Mouse (Mus musculus) lung, postnatal 0 days (tissue): ENCODE data around the gene Fam92b.

ENCODE experiments used
- CTCF ChIP-seq: IDR thresholded peaks from 2 replicates; pipeline ENCODE4 v1.5.1; 2016; ENCODE audit warnings: antibody characterized with exemption, mild to moderate bottlenecking
- EP300 ChIP-seq: IDR thresholded peaks from 2 replicates; pipeline ENCODE4 v1.6.1; 2016; ENCODE audit warnings: antibody characterized with exemption, mild to moderate bottlenecking, control low read depth

DNA sequence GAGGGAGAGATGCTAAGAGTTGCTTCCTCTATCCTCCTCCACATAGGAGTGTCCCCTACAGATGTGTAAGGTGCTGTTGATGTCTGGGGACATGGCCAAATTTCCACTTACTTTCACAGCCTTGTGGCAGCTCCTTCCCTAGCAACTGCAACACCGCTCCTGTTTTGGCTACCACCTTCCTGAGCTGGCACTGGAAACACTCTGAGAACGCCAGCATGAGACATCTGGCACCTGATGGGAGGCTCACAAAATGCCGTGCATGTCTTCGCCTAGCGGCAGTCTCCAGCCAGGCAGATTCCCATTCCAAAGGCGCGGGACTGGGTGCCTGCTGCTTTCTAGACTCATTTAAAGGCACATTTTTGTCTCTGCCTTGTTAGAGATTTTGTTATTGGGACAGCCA is 40.6 kb downstream of the Fam92b start:
- TF ChIP-seq CTCF (no peak), EP300 (no peak)
